Mouse (Mus musculus) right cerebral cortex, postnatal 36 days (tissue): ENCODE results near the gene Slc6a5.

Experiments used
- DNase-seq, 2 experiments: peaks; one replicate each; pipeline ENCODE4 v3.0.0; 2022; ENCODE audit warnings: low spot score in 2 of 2, mixed read lengths in 1 of 2

Slc6a5 gene

DNA sequence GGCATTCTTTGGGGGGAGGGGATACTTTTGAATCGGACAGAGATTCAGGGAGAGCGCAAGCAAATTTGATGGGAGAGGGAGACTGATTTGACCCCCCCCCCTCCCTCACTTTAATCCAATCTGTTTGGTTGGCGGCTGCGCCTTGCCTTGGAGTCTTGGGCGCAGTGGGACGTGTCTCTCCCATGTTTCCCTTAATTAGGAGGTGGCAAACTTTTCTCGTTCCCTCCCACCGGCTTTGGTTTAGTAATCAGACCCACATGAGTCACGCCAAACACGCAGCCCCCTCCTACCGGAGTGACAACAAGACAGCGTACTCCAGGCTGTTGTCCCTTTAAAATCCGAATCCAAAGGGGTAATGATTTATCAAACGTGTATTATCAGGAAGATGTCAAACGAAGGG, at the start of gene Slc6a5:
Gene Slc6a5 (plus strand): TSS at position 297 of the 400 bp plus-strand sequence.
- DNase-seq = no peak

DNA sequence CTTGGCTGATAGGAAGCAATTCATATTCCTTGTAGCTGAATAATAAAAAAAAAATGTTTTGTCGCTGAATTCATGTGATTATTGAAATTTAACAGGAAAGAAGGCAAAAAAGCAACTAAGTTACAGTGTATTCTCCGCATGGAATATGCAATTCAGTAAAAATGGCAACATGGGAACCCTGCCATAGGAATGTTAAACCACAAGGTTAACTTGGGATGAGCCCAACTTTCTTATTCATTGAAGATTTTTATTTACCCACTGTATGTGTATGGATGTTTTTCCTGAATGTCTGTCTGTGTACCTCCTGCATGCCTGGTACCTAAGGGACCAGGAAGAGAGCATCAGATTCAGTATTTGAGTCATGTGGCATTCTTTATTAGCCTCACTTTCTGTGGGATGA, 48.8 kb upstream of the Slc6a5 start:
- no peak for DNase-seq

DNA sequence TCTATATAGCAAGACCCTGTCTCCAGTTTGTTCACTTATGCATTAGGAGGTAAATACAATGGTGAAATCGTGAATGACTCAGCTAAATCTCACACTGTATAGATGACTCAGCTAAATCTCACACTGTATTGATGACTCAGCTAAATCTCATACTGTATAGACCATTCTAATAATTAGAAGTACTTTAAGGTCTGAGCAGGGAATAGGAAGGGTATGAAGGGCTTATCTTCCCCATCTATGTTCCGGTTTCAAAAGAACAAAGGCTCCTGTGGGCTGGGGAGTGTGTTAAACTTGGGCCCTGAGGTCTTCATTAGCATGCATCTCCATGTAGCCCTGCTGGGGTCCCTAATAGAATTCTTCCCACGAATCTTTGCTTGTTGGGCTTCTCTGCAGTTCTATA, 46.2 kb upstream of the Slc6a5 start:
- DNase-seq = no peak

DNA sequence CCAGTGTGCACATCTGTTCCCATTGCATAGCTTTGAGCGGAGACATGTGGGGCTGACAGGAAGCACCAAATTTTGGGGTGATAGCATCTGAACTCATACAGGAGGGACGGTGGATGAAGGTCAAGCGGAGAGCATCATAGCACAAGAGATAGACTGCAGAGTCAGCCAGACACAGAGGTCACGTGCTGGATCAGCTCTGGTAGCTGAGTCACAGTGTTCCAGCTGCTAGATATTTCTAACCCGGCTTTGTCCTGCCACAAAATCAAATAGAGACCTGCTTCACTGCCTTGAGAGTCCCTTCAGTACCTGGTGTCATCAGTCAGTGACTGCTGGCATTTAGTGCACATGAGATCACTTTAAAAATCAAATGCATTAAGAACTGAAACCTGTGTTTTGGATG, 40.3 kb upstream of the Slc6a5 start:
- no peak for DNase-seq

DNA sequence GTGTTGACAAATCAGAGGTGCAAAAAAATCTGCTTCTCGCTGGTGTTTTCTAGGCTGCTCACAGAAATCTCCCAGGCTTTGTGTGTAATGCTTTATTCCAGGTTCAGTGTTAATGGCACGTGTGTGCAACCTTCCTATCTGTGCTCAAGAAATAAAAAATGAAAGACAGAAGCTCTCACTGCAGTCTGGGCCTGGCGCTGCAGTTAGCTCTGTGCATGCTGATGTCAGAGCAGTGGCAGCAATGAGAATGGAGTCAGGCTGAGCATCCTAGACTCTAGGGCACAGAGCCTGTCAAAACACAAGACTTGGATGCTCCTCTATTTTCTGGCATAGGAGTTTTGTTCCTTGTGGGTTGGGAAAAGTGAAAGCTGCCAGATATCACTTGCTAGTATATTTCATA, 39.7 kb upstream of the Slc6a5 start:
- DNase-seq = no peak

- DNase-seq = no peak
Observed at GRCm38 (mm10) chr7:49877307-49877706, 32.6 kb upstream of the Slc6a5 start.

- no peak for DNase-seq
Observed at GRCm38 (mm10) chr7:49879051-49879450, 30.9 kb upstream of the Slc6a5 start.

DNA sequence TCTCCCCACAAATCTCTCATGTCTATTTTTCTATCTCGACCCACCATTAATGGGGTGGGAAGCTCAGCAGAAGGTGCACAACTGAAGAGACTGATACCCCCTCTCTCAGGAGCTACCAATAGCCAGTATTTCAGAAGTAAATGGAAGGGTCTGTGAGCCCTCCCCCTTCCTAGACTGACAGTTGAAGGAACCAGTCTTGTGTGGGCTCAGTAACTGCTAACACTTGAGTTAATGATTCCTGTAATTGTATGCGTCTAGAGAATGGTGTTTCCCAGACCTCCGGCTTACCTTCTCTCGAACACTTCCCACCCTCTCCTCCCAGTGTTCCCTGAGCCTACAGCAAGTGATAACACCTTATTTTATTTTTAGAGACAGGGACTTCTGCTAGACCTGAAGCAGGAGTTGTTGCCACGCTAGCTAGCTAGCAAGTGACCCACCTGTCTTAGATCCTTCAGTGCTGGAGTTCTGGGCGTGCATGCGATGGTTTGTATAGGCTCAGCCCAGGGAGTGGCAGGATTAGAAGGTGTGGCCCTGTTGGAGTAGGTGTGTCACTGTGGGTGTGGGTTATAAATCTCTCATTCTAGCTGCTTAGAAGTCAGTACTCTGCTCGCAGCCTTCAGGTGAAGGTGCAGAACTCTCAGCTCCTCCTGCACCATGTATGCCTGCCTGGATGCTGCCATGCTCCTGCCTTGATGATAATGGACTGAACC, 29.8 kb upstream of the Slc6a5 start:
- DNase-seq = no peak

DNA sequence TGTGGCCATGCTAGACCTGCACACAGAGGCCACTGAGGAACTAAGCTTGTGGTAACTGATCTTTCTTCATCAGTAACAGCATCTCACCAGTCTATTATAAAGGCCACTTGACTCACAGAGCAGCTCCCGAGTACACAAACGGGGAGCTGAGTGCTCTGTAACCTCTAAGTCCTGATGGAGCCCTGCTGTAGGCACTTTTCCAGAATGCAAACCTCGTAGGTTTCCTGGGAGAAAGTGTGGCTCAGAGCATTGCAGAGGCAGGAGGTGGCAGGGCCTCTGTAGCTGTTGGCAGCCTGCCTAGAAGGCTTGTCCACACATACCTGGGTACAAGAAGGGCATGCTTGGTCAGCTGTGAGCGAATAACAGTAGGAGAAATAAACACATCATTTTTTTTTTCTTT, 27.7 kb upstream of the Slc6a5 start:
- no peak for DNase-seq

- peak; percentile 24 to 26 for DNase-seq
Observed at GRCm38 (mm10) chr7:49882694-49883389, 27.1 kb upstream of the Slc6a5 start.

- no peak for DNase-seq
Observed at GRCm38 (mm10) chr7:49887776-49888390, 22.1 kb upstream of the Slc6a5 start.

- no peak for DNase-seq
Observed at GRCm38 (mm10) chr7:49894786-49895185, 15.2 kb upstream of the Slc6a5 start.

- no peak for DNase-seq
Observed at GRCm38 (mm10) chr7:49895296-49895695, 14.7 kb upstream of the Slc6a5 start.

GRCm38 (mm10) chr7:49902003-49902552, 7.9 kb upstream of the Slc6a5 start:
- DNase-seq = no peak

- no peak for DNase-seq
Observed at GRCm38 (mm10) chr7:49907191-49908171, 2.5 kb upstream of the Slc6a5 start.

DNA sequence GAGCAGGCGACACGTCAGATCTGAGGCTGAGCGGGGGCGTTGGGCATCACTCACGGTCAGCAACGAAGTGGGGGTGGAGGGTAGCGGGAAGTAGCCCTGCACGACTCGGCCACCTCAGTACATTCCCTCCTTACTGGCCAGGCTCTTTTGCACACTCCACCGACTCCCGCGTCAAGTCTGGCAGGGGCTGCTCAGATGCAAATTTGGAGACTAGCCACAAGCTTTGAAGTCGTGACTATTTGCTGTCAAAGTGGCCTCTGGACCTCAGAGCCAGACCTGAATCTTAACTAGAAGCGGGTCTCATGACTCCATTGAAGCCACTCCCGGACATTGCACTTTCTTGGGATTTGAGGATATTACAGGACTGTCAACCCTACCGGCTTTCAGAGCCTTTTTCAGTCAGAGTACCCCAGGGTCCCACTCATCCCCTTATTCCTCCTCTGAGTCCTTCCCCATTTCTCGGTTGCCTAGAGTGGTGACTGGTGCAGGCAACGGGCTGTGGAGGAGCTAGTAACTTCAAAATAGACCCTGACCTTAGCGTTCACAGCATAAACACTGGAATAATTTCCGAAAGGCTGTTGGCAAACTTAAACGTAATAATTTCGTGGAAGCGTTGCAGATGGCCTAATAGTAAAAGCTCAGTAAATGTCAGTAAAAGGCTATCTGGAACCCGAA, 1.6 kb upstream of the Slc6a5 start:
- no peak for DNase-seq

DNA sequence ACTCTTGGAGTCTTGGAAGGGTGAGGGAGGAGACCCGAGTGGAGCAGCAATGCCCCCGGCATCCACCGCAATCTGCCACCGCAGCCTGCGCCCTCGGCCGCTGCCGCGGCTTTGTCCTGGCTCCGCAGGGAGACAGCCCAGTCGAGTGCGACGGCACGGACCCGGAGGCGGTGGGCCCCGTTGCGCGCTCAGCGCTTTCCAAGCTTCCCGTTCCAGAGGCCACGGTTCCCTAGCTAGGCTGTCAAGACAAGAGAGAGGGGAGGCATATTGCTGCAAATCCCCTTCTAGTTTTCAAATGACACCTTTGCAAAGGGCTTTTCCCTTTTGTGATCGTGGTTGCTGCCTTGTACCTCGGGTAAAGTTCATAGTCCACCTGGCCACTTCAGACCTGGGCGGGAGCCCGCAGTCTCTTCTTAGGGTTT, 945 bp upstream of the Slc6a5 start:
- DNase-seq = no peak

- no peak for DNase-seq
Observed at GRCm38 (mm10) chr7:49910361-49910760, 415 bp downstream of the Slc6a5 start.

GRCm38 (mm10) chr7:49911147-49911946, 1.4 kb downstream of the Slc6a5 start:
- DNase-seq = no peak

- DNase-seq = no peak
Observed at GRCm38 (mm10) chr7:49911947-49912262, 2.0 kb downstream of the Slc6a5 start.
